Comparison of ENCODE assay signal across 8 mouse cellular contexts in genomic region chr10:93594022-93594482, GRCm38 (mm10). TPM values are rescaled to one million over a fixed set of nuclear protein-coding genes. Genes with fewer than 3 reads are reported as not detected.
DNase-seq lines count a peak whose midpoint lies in the region; ATAC-seq and TF ChIP-seq lines count a peak whose summit lies in the region.

No protein-coding gene starts in this region.

- peak; percentile 87 for DNase-seq in gastrocnemius, adult 2 months
- peak; percentile 95 for DNase-seq in hindbrain, postnatal 0 days (ENCODE audit: low spot score)
- peak; percentile 91 to 92 for DNase-seq in left cerebral cortex, adult 18-20 months (ENCODE audit: low spot score in 2 of 2)
- peak; percentile 71 to 84 for DNase-seq in lung, postnatal 4 days
- DNase-seq in retina, postnatal 7 days (ENCODE audit: low read depth, low spot score): peak; percentile 54
- peak; percentile 66 to 72 for DNase-seq in urinary bladder, adult 18-20 months (ENCODE audit: low spot score in 2 of 2)

- peak overlapping the region; percentile 82 for H3K4me2 ChIP-seq in hindbrain, postnatal 0 days (ENCODE audit: low read depth, low read length)

- WGBS in hindbrain, postnatal 0 days: 2% methylated on average over 22 of the region's 22 CpGs

- H3K9ac ChIP-seq in hindbrain, postnatal 0 days (replicated peaks; ENCODE audit: low read length): peak overlapping the region; percentile 52

- intact Hi-C loops in gastrocnemius, adult 2 months (cut with DNase I): loop anchor here (1.0 kb wide), 2 partner anchors 182 to 219 kb away; no protein-coding TSS in a partner anchor

- no peaks in the 10 kb centered on the region for H3K9me3 ChIP-seq in hindbrain, postnatal 0 days (ENCODE audit: low read length)

- ATAC-seq in activated CD4-positive, CD25-positive, alpha-beta regulatory T cell, adult 4 months: peak; percentile 74
- peak; percentile 81 for ATAC-seq in common myeloid progenitor, adult 5-6 weeks (replicated peaks; ENCODE audit: low read depth, poor library complexity, severe bottlenecking)
- ATAC-seq in hindbrain, postnatal 0 days: peak; percentile 82

- H3K27ac ChIP-seq in gastrocnemius, adult 2 months: peak overlapping the region; percentile 60
- 0 out of 2 replicates have a peak overlapping the region, but pooled peaks have one; percentile 36 for H3K27ac ChIP-seq in hindbrain, postnatal 0 days

- H3K4me1 ChIP-seq in hindbrain, postnatal 0 days (ENCODE audit: insufficient read depth, low read length): no peaks in the 10 kb centered on the region

- no peaks in the 10 kb centered on the region for H3K36me3 ChIP-seq in hindbrain, postnatal 0 days (ENCODE audit: insufficient read depth, low read length)

- no peaks in the 10 kb centered on the region for H3K27me3 ChIP-seq in hindbrain, postnatal 0 days (ENCODE audit: insufficient read depth, low read length)

- TF ChIP-seq CTCF in gastrocnemius, adult 2 months (IDR thresholded peaks at IDR 0.05): peak; percentile 81
- TF ChIP-seq CTCF in hindbrain, postnatal 0 days (IDR thresholded peaks at IDR 0.05; ENCODE audit: low read depth): peak; percentile 88

- peak overlapping the region; percentile 70 for H3K4me3 ChIP-seq in gastrocnemius, adult 2 months
- H3K4me3 ChIP-seq in hindbrain, postnatal 0 days (ENCODE audit: low read length): peak overlapping the region; percentile 45

RNA-seq across cellular contexts. Expression of gene Snrpf, which starts 4.5 kb away (rescaled TPM):
- 10 to 100 TPM; 60.9 to 86.3 TPM for polyA plus RNA-seq in activated CD4-positive, CD25-positive, alpha-beta regulatory T cell, adult 4 months (2017; shearing (Covaris generic))
- total RNA-seq in common myeloid progenitor, adult 5-6 weeks (2017): 192 and 266 TPM in 2 replicates
- total RNA-seq in gastrocnemius, adult 2 months (2021): 1 to 10 TPM; 6.5 to 8.9 TPM
- total RNA-seq in hindbrain, postnatal 0 days (2014; rRNA removed): 20.1 and 26.2 TPM in 2 replicates
- 65.2 and 65.8 TPM in 2 replicates for polyA plus RNA-seq in hindbrain, postnatal 0 days (2015; fragmentation: Nextera tagmentation; extraction: Ambion mirVana)
- 10 to 100 TPM in 1 of 2 experiments, 1 to 10 TPM in 1; 7.7 to 13.1 TPM for total RNA-seq in left cerebral cortex, adult 18-20 months (2021)

RNA-seq across cellular contexts. Expression of gene Ntn4, which starts 46.4 kb away (rescaled TPM):
- polyA plus RNA-seq in activated CD4-positive, CD25-positive, alpha-beta regulatory T cell, adult 4 months (2017; shearing (Covaris generic)): 1 to 10 TPM in 1 of 2 experiments, under 1 TPM in 1; 0.24 to 1.4 TPM
- 2.2 and 4.8 TPM in 2 replicates for total RNA-seq in common myeloid progenitor, adult 5-6 weeks (2017)
- 10 to 100 TPM in 1 of 2 experiments, 1 to 10 TPM in 1; 6.7 to 14.8 TPM for total RNA-seq in gastrocnemius, adult 2 months (2021)
- 13.1 and 26.4 TPM in 2 replicates for total RNA-seq in hindbrain, postnatal 0 days (2014; rRNA removed)
- polyA plus RNA-seq in hindbrain, postnatal 0 days (2015; fragmentation: Nextera tagmentation; extraction: Ambion mirVana): 0.99 and 1.2 TPM in 2 replicates
- total RNA-seq in left cerebral cortex, adult 18-20 months (2021): 10 to 100 TPM in 1 of 2 experiments, 1 to 10 TPM in 1; 8.9 to 10.6 TPM

RNA-seq across cellular contexts. Expression of gene Ccdc38, which starts 53.6 kb away (rescaled TPM):
- polyA plus RNA-seq in activated CD4-positive, CD25-positive, alpha-beta regulatory T cell, adult 4 months (2017; shearing (Covaris generic)): 1 to 10 TPM; 1.5 to 4.2 TPM
- 0.24 and 0.55 TPM in 2 replicates for total RNA-seq in common myeloid progenitor, adult 5-6 weeks (2017)
- total RNA-seq in gastrocnemius, adult 2 months (2021): not detected
- total RNA-seq in hindbrain, postnatal 0 days (2014; rRNA removed): not detected in 2 replicates
- polyA plus RNA-seq in hindbrain, postnatal 0 days (2015; fragmentation: Nextera tagmentation; extraction: Ambion mirVana): 0.41 and 0.53 TPM in 2 replicates
- not detected for total RNA-seq in left cerebral cortex, adult 18-20 months (2021)

RNA-seq across cellular contexts. Expression of gene Amdhd1, which starts 54.2 kb away (rescaled TPM):
- 1 to 10 TPM in 1 of 2 experiments, under 1 TPM in 1; 0.63 to 1.7 TPM for polyA plus RNA-seq in activated CD4-positive, CD25-positive, alpha-beta regulatory T cell, adult 4 months (2017; shearing (Covaris generic))
- total RNA-seq in common myeloid progenitor, adult 5-6 weeks (2017): not detected in 2 replicates
- not detected for total RNA-seq in gastrocnemius, adult 2 months (2021)
- 0.16 TPM in 1 of 2 replicates, not detected in the other for total RNA-seq in hindbrain, postnatal 0 days (2014; rRNA removed)
- polyA plus RNA-seq in hindbrain, postnatal 0 days (2015; fragmentation: Nextera tagmentation; extraction: Ambion mirVana): 0.15 TPM in 1 of 2 replicates, not detected in the other
- total RNA-seq in left cerebral cortex, adult 18-20 months (2021): under 1 TPM; 0.40 to 0.67 TPM

Comparison
In these comparisons a context has a peak if more than half of its experiments do, and no peak if none do; other contexts are left out.
1. Peak in every context shown above with its lines: DNase-seq, ATAC-seq, H3K4me3 ChIP-seq and H3K27ac ChIP-seq.